Mouse (Mus musculus): ENCODE data around the gene Mep1a.
"Not testable (repeated sequence)": the region's sequence is repeated elsewhere in the genome, so short reads cannot be mapped to it uniquely, and the experiment has no call there.

Gene Mep1a

DNA sequence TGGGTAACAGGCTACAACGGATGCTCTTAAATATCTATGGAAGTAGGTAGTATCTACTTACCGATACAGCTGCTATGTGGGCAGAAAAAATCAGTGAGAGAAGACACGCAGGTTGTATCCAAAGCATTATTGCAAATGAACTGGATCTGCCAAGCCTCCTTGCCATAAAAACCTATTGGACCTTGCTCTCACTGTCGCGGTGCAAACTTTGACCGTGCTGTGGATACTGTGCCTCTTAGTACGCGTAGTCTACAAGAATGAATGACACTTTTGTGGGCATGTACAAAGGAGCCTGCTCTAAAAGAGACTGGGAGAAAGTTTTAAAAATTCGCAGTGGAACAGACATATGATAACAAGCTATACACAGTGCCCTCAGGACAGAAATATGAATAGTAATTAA is at the start of gene Mep1a:
Gene Mep1a, minus strand, starts transcription at position 221 of the 400 bp plus-strand sequence.
- no peak for DNase-seq (ENCODE audit: low spot score)

DNA sequence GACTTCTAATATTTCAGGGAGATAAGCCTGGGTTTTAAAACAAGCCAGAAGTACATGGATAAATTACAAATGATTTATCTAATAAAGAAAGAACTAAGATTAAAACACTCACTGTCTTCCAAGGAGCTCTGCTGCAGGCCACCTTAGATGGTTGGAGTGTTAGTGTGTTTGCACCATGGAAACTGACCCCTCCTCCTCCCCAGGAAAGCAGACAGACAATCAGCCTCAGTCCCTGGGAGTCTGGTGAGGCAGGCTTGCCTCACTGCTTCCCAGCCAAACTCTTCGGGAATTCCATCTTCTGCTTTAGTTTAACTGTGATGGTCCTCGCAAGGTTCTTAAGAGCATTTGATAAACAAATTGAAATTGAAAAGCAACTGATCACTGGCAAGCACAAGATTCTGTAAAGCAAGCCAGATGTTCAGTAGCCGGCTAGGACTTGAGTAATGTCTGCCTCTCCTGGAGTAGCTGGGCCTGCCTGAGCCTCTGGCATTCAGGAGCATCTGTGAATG is 48.6 kb upstream of the Mep1a start:
- DNase-seq (ENCODE audit: low spot score), result peak; percentile 39

DNA sequence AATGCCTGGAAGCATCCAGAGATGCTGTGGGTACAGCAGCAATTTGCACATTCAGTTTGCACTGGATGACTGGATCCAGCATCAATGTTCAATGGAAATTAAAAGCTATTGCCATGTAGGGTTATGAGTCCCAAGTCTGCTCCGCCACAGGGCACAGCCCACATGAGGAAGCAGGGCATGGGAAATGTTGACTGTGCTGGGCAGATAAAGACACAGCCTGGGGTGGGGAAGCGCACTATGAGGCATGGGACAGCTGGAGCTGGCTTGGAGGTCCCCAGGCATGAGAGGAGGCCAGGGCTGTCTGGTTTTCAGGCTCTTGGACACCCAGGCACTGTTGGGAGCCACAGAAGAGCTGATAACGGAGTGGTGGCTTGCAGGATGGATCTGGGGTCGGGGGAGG is 41.4 kb upstream of the Mep1a start:
- no peak for DNase-seq (ENCODE audit: low spot score)

DNA sequence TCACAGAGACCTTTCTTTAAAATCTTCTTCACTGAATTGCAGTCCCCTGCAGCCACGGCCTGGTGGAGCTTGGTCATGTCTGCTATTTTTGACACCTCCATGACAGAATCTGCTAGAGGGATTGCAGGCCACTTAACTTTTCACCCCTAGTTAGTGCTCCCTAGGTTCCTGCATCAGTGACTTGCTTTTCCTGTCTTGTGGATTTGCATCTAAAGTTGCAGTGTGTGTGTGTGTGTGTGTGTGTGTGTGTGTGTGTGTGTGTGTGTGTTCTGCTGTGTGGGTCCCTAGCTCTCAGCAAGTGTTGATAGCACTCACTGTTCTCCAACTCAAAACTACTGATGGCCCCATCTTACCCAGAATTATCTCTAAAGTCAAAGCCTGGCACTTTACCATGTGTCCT is 40.9 kb upstream of the Mep1a start, which contains the start of gene Ankrd66:
Gene Ankrd66, minus strand, starts transcription at position 101 of the 400 bp plus-strand sequence.
- no peak for DNase-seq (ENCODE audit: low spot score)

DNA sequence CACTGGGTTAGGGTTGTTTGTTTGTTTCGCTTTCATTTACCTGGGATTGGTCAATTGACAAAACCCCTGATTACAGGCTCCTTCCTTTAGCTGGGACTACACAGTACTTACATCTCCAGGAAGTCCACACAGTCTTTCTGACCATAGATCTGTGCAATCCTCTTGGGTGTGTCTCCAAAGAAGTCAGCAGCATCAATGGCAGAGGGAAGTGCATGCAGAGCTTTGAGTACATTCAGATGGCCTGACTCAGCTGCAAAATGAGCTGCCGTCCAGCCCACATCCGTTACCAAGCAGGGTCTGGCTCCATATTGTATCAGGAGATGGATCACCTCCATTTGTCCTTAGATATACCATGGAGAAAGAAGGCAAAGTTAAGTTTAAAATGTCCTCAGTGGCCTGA is 36.2 kb upstream of the Mep1a start:
- DNase-seq (ENCODE audit: low spot score), result no peak

DNA sequence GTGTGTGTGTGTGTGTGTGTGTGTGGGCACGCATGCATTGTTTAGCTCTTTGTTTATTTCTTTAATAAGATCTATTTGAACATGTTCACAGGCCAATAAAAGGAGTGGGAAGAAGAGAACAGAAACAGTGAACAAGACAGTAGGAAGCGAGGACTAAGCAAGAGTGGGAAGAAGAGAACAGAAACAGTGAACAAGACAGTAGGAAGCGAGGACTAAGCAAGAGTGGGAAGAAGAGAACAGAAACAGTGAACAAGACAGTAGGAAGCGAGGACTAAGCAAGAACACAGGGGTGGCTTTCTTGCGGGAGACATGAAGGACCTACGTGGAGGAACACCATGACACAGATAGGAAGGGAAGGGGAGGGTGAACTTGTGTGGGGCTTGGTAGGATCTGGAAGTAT is 34.2 kb upstream of the Mep1a start:
- not testable (repeated sequence) for DNase-seq (ENCODE audit: low spot score)

DNA sequence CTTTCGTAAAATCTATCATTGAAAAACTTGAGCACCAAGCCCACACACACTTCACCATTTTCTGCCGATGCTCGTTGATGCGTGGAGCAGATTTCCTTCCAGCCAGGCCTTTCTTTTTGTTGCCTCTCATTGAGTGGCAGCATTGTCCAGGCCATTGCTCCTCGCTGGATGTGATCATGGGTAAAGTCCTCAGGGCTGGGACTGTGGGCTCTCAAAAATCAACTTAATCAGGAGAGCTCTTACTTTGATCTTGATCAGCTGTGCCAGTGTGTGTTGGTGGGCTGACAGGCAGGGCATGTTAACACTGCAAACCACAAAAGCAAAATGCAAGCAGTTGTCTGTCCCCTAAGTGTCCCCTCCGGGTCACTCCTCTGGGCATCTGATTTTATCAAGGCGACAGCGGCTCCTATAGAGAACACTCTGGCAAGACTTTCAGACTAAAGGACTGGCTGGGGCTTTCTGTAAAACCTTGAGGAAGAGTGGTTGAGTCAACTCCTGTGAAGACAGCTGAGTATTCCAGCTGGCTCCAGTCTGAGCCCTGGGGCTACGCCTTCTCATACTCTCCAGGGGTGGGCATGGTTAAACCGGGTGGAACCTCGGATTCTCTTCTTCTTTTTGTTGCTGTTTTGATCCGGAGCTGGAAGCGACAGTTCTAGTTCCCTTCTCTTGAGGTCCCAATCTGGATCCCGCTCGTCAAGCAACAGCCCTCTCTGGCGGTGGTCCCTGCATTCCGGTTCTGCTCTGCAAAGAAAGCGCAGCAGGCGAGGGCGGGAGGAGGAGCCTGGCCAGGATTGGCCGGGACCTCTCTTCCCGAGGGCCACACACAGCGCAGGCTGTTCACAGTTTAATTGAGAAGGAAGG is 32.0 kb upstream of the Mep1a start:
- peak; percentile 59 for DNase-seq (ENCODE audit: low spot score)

DNA sequence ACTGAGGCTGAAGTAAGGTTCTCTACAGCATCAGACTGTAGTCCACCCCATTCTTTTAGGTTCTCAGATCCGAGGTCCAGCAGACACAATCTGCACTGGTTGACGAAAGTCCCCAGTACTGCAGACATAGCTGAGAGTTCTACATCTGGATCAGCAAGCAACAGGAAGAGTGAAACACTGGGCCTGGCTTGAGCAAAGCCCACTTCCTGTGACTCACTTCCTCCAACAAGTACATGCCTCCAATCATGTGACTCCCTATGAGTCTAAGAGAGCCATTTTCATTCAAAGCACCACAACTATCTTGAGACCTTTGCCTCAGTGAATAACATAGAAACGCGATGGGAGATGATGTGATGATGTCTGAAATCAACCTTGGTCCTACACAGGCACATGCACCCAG is 28.6 kb upstream of the Mep1a start:
- DNase-seq (ENCODE audit: low spot score), result no peak

DNA sequence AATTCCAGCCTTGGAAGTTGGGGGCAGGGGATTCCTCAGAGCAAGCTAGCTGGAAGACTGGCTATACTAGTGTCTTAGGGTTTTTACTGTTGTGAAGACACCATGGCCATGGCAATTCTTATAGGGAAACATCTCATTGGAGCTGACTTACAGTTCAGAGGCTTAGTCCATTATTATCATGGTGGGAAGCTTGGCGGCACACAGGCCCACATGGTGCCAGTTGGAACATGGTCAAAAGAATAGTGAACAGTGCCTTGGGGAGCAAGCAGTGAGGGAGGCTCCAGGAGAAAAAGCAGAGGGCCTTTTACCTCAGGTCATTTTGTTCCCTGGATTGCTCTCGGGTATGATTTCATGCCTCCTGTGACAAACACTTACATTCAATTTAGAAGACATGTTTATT is 27.9 kb upstream of the Mep1a start:
- DNase-seq (ENCODE audit: low spot score), result no peak

DNA sequence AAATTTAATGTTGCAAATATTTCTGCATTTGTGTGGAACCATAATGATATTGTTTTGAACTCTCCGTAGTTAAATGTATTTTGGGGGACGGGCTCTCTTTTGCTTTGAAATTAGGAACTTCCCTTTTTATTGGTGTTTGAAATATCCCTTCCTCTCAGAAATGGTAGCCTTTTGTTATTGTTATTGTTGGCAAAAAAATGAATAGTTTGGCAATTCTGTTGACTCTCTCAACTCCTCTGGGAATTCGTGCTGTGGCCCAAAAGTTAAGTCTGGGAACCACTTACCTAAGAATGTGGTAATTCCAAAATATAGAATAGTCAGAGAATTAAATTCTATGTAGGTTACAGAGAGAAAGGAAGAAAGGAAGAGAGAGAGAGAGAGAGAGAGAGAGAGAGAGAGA is 17.6 kb upstream of the Mep1a start:
- no peak for DNase-seq (ENCODE audit: low spot score)

DNA sequence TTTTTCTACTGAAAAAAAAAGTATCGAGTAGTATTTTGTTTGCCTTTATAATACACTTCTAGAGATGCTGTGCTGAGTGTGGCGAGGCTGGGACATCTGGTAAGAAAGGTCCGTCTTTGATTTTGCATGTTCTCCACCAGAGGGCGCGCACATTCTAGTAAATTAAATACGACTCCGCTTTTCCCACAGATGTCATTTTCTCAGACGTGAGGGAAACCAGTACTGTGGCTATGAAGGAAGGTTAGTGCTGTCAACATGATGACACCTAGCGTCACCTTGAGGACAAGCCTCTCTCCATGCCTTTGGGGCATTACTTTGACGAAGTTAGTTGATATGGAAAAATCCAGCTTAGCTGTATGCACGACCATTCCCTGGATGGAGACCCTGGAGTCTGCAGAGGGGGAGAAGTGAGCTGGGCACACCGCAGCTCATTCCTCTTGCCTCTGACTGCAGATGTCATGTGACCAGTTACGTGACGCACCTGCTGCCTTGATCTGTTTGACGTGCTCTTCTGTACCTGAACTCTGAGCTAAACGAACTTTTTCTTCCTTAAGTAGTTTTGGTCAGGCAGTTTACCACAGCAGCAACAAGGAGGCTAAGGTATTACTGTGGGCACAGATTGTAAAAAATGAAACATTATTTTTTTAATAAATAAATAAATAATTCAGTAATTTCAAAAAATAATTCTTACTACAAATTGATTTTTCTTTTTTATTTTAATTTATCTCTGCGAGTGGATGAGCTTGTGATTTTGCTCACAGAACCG is 16.2 kb upstream of the Mep1a start:
- peak; percentile 54 for DNase-seq (ENCODE audit: low spot score)

DNA sequence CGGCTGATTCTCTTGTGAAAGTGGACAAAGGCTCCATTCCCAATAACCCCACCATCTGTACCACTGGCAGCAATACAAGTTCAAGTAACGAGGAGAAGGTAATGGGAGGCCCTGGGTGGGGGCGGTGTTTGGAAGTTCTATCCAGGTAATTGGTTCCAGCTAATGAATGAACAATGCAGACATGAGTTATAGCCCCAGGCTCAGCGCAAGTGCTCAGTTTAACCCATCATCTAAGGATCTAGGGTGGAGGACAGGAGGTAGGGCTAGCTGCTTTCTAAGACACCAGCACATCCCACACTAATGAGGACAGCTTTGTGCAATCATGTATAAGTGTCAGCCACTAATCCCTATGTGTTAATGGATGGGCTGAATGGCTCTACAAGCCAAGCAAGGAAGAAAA is 8.2 kb upstream of the Mep1a start:
- DNase-seq (ENCODE audit: low spot score), result no peak

DNA sequence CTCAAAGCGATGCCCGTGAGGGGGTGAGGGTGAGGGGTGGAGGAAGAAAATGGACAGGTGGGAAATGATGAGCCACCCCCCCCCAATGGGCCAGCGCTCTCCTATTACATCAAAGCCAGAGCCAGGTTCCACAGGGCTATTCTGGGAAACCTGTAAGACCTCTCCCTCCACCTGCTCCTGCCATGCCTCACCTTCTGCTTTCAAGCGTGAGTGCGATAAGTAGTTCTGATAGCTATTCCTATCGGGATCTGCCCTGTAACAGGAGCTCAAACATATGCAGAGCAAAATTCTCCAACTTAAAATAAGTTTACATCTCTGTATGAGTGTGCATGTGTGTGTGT is 2.0 kb upstream of the Mep1a start:
- no peak for DNase-seq (ENCODE audit: low spot score)

DNA sequence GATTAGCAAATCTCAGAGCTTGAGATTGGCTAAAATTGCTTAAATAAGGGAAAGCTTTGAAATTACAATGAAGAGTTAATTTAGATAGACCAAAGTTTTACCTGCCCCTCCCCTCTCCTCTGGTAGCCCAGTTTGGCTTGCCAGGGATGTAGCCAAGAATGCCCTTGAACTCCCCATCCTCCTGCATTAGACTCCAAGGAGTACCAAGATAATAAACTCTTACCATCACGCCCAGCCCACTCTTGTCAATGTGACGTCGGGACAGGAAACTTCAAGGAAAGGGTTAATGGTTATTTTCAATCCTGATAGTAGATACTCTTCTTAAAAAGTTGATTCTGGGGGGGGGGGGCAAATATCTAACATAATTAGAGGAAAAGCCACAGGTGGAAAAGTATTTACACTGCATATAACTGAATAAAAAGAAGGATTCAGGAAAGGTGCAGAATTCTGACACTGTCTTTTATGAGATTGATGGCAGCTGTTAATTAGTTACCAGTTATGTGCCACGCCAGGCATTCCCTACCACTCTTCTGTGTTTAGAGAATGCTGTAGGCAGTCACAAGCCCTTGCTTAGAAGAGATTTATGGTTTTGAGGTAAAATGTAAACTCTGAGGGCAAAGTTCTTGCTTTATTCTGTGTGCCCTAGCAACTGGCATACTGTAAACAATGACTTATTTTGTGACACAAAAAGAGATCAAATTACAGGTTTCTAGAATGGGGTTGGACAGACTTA is 1.4 kb upstream of the Mep1a start:
- DNase-seq (ENCODE audit: low spot score), result no peak

DNA sequence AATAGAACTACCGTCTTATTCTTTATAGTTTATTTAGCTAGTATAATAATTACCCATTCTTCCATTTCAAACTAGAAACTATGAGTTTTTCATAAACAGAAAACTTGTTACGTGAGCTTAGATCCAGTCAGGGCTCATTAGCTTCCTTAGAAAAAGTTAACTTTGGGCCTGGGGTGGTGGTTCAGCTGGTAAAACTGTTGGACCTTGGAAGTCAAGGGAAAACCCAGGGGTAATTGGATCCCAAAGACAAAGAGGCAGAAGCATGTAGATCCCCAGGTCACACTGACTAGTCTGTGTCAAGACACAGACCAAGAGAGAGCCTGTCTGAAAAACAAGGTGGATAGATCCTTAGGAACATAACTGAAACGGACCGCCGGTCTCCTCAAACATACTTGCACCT is 981 bp downstream of the Mep1a start:
- DNase-seq (ENCODE audit: low spot score), result no peak

DNA sequence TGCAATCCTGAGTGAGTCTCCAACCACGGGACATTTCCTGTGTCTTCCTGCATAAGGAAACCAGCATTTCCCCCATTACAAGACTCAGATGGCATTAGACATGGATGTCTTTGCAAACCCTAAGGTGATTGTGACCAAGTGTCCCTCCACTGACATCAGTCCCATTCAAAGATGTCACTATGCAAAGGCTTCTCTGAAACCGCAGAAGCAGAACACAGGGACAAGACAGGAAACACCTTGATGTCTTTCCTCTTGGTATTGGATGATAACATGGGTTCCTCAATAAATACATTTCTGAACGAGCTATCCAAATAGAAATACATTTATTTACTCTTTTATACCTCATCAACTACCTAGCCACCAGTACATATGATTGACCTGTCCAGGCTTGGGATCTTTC is 1.4 kb downstream of the Mep1a start:
- DNase-seq (ENCODE audit: low spot score), result no peak

DNA sequence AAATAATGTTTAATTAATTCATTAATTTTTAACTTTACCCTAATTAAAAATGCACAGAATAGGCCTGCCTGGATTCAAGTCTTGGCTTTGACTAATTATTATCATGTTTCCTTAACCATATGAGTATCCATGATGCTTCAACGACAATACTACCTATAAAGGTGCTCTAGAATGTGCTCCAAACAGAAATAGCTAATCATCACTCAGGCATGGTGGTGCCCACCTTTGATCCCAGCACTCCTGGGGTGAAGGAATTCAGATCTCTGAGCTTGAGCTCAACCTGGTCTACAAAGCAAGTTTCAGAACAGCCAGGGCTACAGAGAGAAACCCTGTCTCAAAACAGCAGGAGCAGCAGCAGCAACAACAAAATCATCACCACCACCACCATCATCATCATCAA is 2.1 kb downstream of the Mep1a start:
- DNase-seq (ENCODE audit: low spot score), result no peak

DNA sequence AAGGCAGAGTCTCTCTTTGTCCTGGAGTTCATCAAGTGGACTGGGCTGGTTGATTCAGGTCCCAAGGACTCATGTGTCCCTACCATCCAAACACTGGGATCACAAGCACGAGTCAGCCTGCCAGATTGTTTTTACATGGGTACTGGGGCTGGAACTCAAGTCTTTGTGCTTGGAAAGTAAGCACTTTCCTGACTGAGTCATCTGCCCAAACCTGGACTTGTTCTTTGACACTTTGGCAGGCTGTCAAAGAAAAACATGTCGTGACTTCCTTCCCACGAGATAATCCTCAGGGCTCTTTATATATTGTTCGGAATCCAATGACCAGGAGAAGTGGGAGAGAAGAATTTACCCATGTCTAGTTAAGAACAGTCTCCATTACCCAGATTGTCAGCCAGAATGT is 5.1 kb downstream of the Mep1a start:
- DNase-seq (ENCODE audit: low spot score), result no peak

DNA sequence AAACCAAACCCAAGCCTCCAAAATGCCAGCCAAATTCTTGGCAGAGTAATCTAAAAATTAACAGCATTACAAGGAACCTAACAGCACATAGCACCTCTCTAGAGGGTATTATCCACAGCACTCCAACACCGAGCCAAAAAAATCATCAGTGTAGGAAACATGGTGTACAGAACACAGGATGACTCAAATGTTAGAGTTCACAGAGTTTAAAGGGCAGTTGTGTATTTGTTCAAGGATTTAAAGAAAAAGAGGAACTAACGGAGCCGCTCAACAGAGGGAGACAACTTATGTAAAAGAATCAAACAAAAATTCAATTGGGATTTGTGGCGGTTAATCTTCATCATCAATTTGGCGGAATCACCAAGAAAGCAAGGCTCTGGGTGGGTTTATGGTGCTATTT is 7.1 kb downstream of the Mep1a start:
- no peak for DNase-seq (ENCODE audit: low spot score)

DNA sequence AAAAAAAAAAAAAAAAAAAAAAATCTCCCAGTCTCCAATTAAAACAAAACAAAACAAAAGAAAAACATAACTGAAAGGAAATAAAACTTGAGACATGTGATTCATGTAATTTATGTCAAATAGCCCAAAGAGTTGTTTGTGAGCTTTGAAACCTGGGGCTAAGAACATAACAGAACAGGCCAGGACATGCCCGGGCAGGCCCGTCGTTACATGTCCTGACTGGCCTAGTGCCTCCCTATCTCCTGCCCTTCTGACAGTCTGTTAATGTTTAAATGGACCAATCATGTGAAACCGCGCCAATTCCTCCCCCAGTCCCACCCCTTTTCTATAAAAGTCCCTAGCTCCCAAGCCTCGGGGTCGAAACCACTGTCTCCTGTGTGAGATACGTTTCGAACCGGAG is 12.2 kb downstream of the Mep1a start:
- not testable (repeated sequence) for DNase-seq (ENCODE audit: low spot score)

DNA sequence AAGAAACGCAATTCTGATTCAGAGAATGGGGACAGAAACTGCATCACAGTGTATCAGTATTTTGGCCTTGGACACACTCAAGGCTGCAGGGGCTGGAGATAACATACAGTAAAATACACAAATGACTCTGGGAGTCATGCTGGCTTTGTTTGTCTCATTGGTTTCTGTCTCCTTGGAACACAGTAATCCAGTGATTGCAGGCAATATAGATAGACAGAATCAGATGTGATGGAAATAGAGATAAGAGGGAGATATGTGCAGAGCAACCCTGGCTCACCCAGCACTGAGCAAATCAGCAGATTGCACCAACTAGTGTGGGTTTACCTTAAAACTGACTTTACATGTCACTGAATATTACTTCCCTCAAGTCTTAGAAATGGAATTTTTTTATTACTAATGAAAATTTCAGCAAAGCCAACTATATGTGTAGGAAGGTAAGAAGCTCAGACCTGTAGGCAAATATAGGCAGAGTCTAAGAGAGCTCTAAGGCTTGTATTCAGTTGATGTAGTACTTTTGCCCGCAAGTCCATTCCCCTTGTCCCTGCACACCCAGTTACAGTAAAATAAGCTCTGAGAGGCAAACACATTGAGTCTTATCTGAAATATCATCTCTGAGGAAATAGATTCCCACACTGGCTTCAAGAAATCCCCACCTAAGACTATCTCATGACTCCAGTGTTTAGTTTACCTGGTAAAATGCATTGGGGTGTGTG is 14.0 kb downstream of the Mep1a start:
- DNase-seq (ENCODE audit: low spot score), result no peak

DNA sequence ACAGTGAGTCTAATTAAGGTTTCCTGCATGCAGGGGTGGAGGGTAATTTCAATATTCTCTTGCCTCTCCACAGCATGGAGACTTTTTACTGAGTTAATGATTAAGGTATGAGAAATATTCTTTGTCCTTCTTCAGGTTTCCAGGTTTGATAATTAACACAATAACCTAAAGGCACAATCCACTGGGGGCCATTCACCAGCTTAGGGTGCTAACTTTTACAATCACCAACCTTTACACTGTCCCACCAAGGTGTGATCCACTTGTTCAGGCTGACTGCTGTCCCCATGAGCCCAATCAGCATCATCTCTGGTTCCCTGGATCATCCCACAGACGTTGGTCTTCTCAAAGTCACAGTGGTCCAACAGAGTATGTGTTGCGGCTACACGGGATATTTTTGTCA is 16.6 kb downstream of the Mep1a start:
- DNase-seq (ENCODE audit: low spot score), result no peak
